ENCODE assay signal across 12 mouse cellular contexts in genomic region chr3:130838626-130839422, GRCm38 (mm10).
A peak's percentile ranks its signal among the peaks of the same experiment; 100 is the strongest.
DNase-seq lines count a peak whose midpoint lies in the region; ATAC-seq and TF ChIP-seq lines count a peak whose summit lies in the region.
"Had no signal": no experiment of that assay in that cellular context is flagged by ENCODE, and none has a peak within 500 bp of the region (broad histone marks: within the 10 kb centered on the region; RNA-seq: fewer than 3 reads in every experiment).

No protein-coding gene starts in this region.

- no peaks in the 10 kb centered on the region for H3K27me3 ChIP-seq in lung, embryonic 14.5 days (ENCODE audit: insufficient read depth, low read length)
- H3K27me3 ChIP-seq in embryonic facial prominence, embryonic 10.5 days (replicated peaks; ENCODE audit: low read depth, poor library complexity, severe bottlenecking) = no peaks in the 10 kb centered on the region
- H3K27me3 ChIP-seq in forebrain, embryonic 16.5 days (replicated peaks; ENCODE audit: control insufficient read depth, insufficient read depth, low read length) = no peaks in the 10 kb centered on the region
- H3K27me3 ChIP-seq: megakaryocyte, embryonic 14.5 days had no signal

- H3K4me1 ChIP-seq in lung, embryonic 14.5 days (ENCODE audit: insufficient read depth) = no peaks in the 10 kb centered on the region
- H3K4me1 ChIP-seq in embryonic facial prominence, embryonic 10.5 days = peaks cover 20% of the 10 kb centered on the region
- peaks cover 3% of the 10 kb centered on the region for H3K4me1 ChIP-seq in forebrain, embryonic 16.5 days (replicated peaks; ENCODE audit: control insufficient read depth, insufficient read depth, low read length)
- H3K4me1 ChIP-seq: megakaryocyte, embryonic 14.5 days had no signal

- peak overlapping the region; percentile 48; the same call in 1 of the 2 replicates for H3K27ac ChIP-seq in lung, embryonic 14.5 days (ENCODE audit: low read depth)
- H3K27ac ChIP-seq in embryonic facial prominence, embryonic 10.5 days (replicated peaks) = 0 out of 2 replicates have a peak overlapping the region, but pooled peaks have one; percentile 10
- peak overlapping the region; percentile 55 for H3K27ac ChIP-seq in forebrain, embryonic 16.5 days (ENCODE audit: low read length)

- WGBS in lung, embryonic 14.5 days = 69% methylated on average over 19 of the region's 19 CpGs
- 69% methylated on average over 19 of the region's 19 CpGs for WGBS in embryonic facial prominence, embryonic 10.5 days
- 42% methylated on average over 19 of the region's 19 CpGs for WGBS in forebrain, embryonic 16.5 days

- peak; percentile 12 to 30 for DNase-seq in cerebellum, postnatal 14 days
- peak; percentile 14 for DNase-seq in lung, embryonic 14.5 days
- no peak for DNase-seq in lung, postnatal 36 days
- peak; percentile 30 for DNase-seq in embryonic facial prominence, embryonic 10.5 days (ENCODE audit: low spot score)
- no peak for DNase-seq in embryo, embryonic 10.5 days (ENCODE audit: low spot score)
- DNase-seq in thymus, postnatal 14 days = no peak
- DNase-seq: cerebellum, adult 2 months; heart, adult 11 months; thymus, adult 18-20 months had no signal

- H3K9me3 ChIP-seq in lung, embryonic 14.5 days (ENCODE audit: low read depth, low read length) = no peaks in the 10 kb centered on the region
- H3K9me3 ChIP-seq in embryonic facial prominence, embryonic 10.5 days = no peaks in the 10 kb centered on the region
- no peaks in the 10 kb centered on the region for H3K9me3 ChIP-seq in forebrain, embryonic 16.5 days (ENCODE audit: control insufficient read depth, low read length)

- no peak for ATAC-seq in cerebellum, adult (ENCODE audit: insufficient number of reproducible peaks, low FRiP score, low TSS enrichment)
- peak; percentile 28; the same call in 1 of the 2 replicates for ATAC-seq in lung, embryonic 14.5 days (ENCODE audit: insufficient read depth)
- peak; percentile 88 for ATAC-seq in forebrain, embryonic 16.5 days

- no peak for TF ChIP-seq CTCF in lung, embryonic 14.5 days (IDR thresholded peaks at IDR 0.05; ENCODE audit: low read depth)

- H3K4me2 ChIP-seq in lung, embryonic 14.5 days = no peak overlapping the region
- peak overlapping the region; percentile 41 for H3K4me2 ChIP-seq in forebrain, embryonic 16.5 days (ENCODE audit: low read length)

- H3K4me3 ChIP-seq in lung, embryonic 14.5 days (ENCODE audit: low read depth, low read length) = no peak overlapping the region
- no peak overlapping the region for H3K4me3 ChIP-seq in embryonic facial prominence, embryonic 10.5 days
- peak overlapping the region; percentile 27 for H3K4me3 ChIP-seq in forebrain, embryonic 16.5 days (replicated peaks; ENCODE audit: low read length)
- H3K4me3 ChIP-seq: megakaryocyte, embryonic 14.5 days had no signal

- H3K36me3 ChIP-seq in lung, embryonic 14.5 days (ENCODE audit: insufficient read depth) = no peaks in the 10 kb centered on the region
- H3K36me3 ChIP-seq in embryonic facial prominence, embryonic 10.5 days (replicated peaks) = no peaks in the 10 kb centered on the region
- no peaks in the 10 kb centered on the region for H3K36me3 ChIP-seq in forebrain, embryonic 16.5 days (ENCODE audit: control insufficient read depth, insufficient read depth)

- no peak overlapping the region for H3K9ac ChIP-seq in lung, embryonic 14.5 days
- H3K9ac ChIP-seq in forebrain, embryonic 16.5 days (replicated peaks; ENCODE audit: low read depth, low read length) = 0 out of 2 replicates have a peak overlapping the region, but pooled peaks have one; percentile 26

Comparison
In these comparisons a context has a peak if more than half of its experiments do, and no peak if none do; other contexts are left out.
1. DNase-seq: peak in cerebellum, postnatal 14 days (2 of 2), lung, embryonic 14.5 days (single experiment) and embryonic facial prominence, embryonic 10.5 days (single experiment); none in lung, postnatal 36 days (single experiment), embryo, embryonic 10.5 days (single experiment) and thymus, postnatal 14 days (single experiment).
2. Peak in every context shown above with its lines, with median percentiles within 50 percentile points of each other: H3K27ac ChIP-seq.